In genomic region chr14:32128409-32128808, GRCm38 (mm10) we compare ENCODE assay signal across 40 mouse cellular contexts. TPM values are rescaled to one million over a fixed set of nuclear protein-coding genes. Genes with fewer than 3 reads are reported as not detected.
DNase-seq lines count a peak whose midpoint lies in the region; ATAC-seq and TF ChIP-seq lines count a peak whose summit lies in the region.
"Had no signal": no experiment of that assay in that cellular context is flagged by ENCODE, and none has a peak within 500 bp of the region (broad histone marks: within the 10 kb centered on the region; RNA-seq: fewer than 3 reads in every experiment).

No protein-coding gene starts in this region.

- no peak overlapping the region for H3K4me3 ChIP-seq in cerebellum, adult 2 months (replicated peaks; ENCODE audit: insufficient read depth, low read depth, low read length)
- H3K4me3 ChIP-seq in liver, embryonic 14.5 days (ENCODE audit: insufficient read depth in 1 of 2, low read depth in 2 of 2, low read length in 2 of 2): no peak overlapping the region
- no peak overlapping the region for H3K4me3 ChIP-seq in stomach, postnatal 0 days (ENCODE audit: low read depth, low read length)
- H3K4me3 ChIP-seq: embryonic facial prominence, embryonic 13.5 days; erythroblast, embryonic 14.5 days; heart, embryonic 10.5 days; heart, embryonic 15.5 days; hindbrain, embryonic 12.5 days; layer of hippocampus, adult 2 months; midbrain, embryonic 10.5 days; midbrain, embryonic 15.5 days; neural tube, embryonic 15.5 days had no signal

- H3K4me2 ChIP-seq in liver, embryonic 14.5 days (ENCODE audit: low read depth): no peak overlapping the region
- no peak overlapping the region for H3K4me2 ChIP-seq in stomach, postnatal 0 days (replicated peaks; ENCODE audit: low read depth)
- H3K4me2 ChIP-seq: embryonic facial prominence, embryonic 13.5 days; heart, embryonic 15.5 days; hindbrain, embryonic 12.5 days; midbrain, embryonic 15.5 days; neural tube, embryonic 15.5 days had no signal

- intact Hi-C loops in left cerebral cortex, postnatal 4 days (cut with DNase I): no loop called here

- no peaks in the 10 kb centered on the region for H3K27me3 ChIP-seq in cerebellum, adult 2 months (ENCODE audit: control insufficient read depth, insufficient read depth, low read length)
- H3K27me3 ChIP-seq in liver, embryonic 14.5 days (ENCODE audit: control insufficient read depth, insufficient read depth, low read length): no peaks in the 10 kb centered on the region
- no peaks in the 10 kb centered on the region; the same call in 1 of the 2 replicates for H3K27me3 ChIP-seq in stomach, postnatal 0 days (ENCODE audit: control insufficient read depth, insufficient read depth, low read length)
- H3K27me3 ChIP-seq: embryonic facial prominence, embryonic 13.5 days; heart, embryonic 15.5 days; hindbrain, embryonic 12.5 days; midbrain, embryonic 15.5 days had no signal

- 0 out of 2 replicates have a peak, but pooled peaks have one; percentile 3 for TF ChIP-seq CTCF in cerebellum, adult 2 months (IDR thresholded peaks at IDR 0.05; ENCODE audit: borderline replicate concordance, insufficient read depth, low read depth, low read length)
- peak; percentile 55 for TF ChIP-seq CTCF in liver, embryonic 14.5 days (IDR thresholded peaks at IDR 0.05; ENCODE audit: low read depth)
- TF ChIP-seq CTCF in stomach, postnatal 0 days (IDR thresholded peaks at IDR 0.05; ENCODE audit: low read depth): 0 out of 2 replicates have a peak, but pooled peaks have one; percentile 21

- TF ChIP-seq EP300 in liver, embryonic 14.5 days (IDR thresholded peaks at IDR 0.05; ENCODE audit: low read depth): no peak
- no peak for TF ChIP-seq EP300 in stomach, postnatal 0 days (optimal IDR thresholded peaks at IDR 0.05)

- no peak for TF ChIP-seq POLR2A in cerebellum, adult 2 months (IDR thresholded peaks at IDR 0.05; ENCODE audit: borderline replicate concordance, insufficient read depth, low read length)

- DNase-seq in cerebellum, adult 2 months: no peak
- DNase-seq in cerebellum, adult 9-10 months: no peak
- no peak for DNase-seq in liver, embryonic 14.5 days (ENCODE audit: low read depth in 3 of 3, low spot score in 3 of 3)
- no peak for DNase-seq in liver
- DNase-seq in stomach, postnatal 0 days (ENCODE audit: low spot score): no peak
- DNase-seq in spleen, postnatal 36 days (ENCODE audit: low spot score in 2 of 2): no peak
- DNase-seq in left cerebral cortex, postnatal 4 days: no peak
- DNase-seq: adrenal gland, adult 8-10 months; cerebellum, adult 9-11 months; forebrain, postnatal 0 days; gastrocnemius, postnatal 10 days; kidney, adult 11 months; kidney, postnatal 36 days; lung, adult 2 months; lung, postnatal 10 days; retina, postnatal 1 day; right cerebral cortex, postnatal 25 days; thymus, adult 2 months; thymus, postnatal 36 days had no signal

- H3K9me3 ChIP-seq in liver, embryonic 14.5 days (ENCODE audit: control insufficient read depth, low read length): no peaks in the 10 kb centered on the region
- H3K9me3 ChIP-seq in stomach, postnatal 0 days (ENCODE audit: control insufficient read depth, low read length): no peaks in the 10 kb centered on the region
- H3K9me3 ChIP-seq: embryonic facial prominence, embryonic 13.5 days; heart, embryonic 10.5 days; heart, embryonic 15.5 days; hindbrain, embryonic 12.5 days; midbrain, embryonic 10.5 days; midbrain, embryonic 15.5 days; neural tube, embryonic 15.5 days had no signal

- H3K9ac ChIP-seq in liver, embryonic 14.5 days (replicated peaks): no peak overlapping the region
- no peak overlapping the region for H3K9ac ChIP-seq in stomach, postnatal 0 days (ENCODE audit: low read length)
- H3K9ac ChIP-seq: embryonic facial prominence, embryonic 13.5 days; forebrain, postnatal 0 days; heart, embryonic 15.5 days; hindbrain, embryonic 12.5 days; midbrain, embryonic 15.5 days; neural tube, embryonic 15.5 days had no signal

- WGBS in cerebellum, adult 2 months: 83% methylated on average over 5 of the region's 5 CpGs
- WGBS in liver, embryonic 14.5 days (ENCODE audit: insufficient replicate concordance): 35% methylated on average over 5 of the region's 5 CpGs
- WGBS in stomach, postnatal 0 days: 76% methylated on average over 5 of the region's 5 CpGs

- H3K4me1 ChIP-seq in cerebellum, adult 2 months (ENCODE audit: control insufficient read depth, insufficient read depth, low read length): no peaks in the 10 kb centered on the region
- H3K4me1 ChIP-seq in liver, embryonic 14.5 days (replicated peaks; ENCODE audit: control insufficient read depth in 2 of 2, insufficient read depth in 2 of 2, low read length in 1 of 2): peaks cover 14 to 16% of the 10 kb centered on the region in 2 experiments
- H3K4me1 ChIP-seq in stomach, postnatal 0 days (replicated peaks; ENCODE audit: control insufficient read depth, insufficient read depth): no peaks in the 10 kb centered on the region
- H3K4me1 ChIP-seq: embryonic facial prominence, embryonic 13.5 days; heart, embryonic 15.5 days; hindbrain, embryonic 12.5 days; midbrain, embryonic 10.5 days; midbrain, embryonic 15.5 days; neural tube, embryonic 15.5 days had no signal

- no peak; the same call in 1 of the 2 replicates for ATAC-seq in liver, embryonic 14.5 days (ENCODE audit: insufficient read depth)
- ATAC-seq in erythroblast, adult 5-6 weeks (replicated peaks; ENCODE audit: low FRiP score, poor library complexity, severe bottlenecking): 0 out of 2 replicates have a peak, but pooled peaks have one; percentile 53
- no peak for ATAC-seq in stomach, postnatal 0 days (ENCODE audit: low FRiP score, low TSS enrichment)
- ATAC-seq: forebrain, postnatal 0 days; midbrain, embryonic 15.5 days had no signal

- H3K27ac ChIP-seq in cerebellum, adult 2 months (ENCODE audit: insufficient read depth, low read length): no peak overlapping the region
- H3K27ac ChIP-seq in liver, embryonic 14.5 days: no peak overlapping the region
- H3K27ac ChIP-seq in stomach, postnatal 0 days (replicated peaks): no peak overlapping the region
- H3K27ac ChIP-seq: embryonic facial prominence, embryonic 13.5 days; heart, embryonic 10.5 days; heart, embryonic 15.5 days; hindbrain, embryonic 12.5 days; layer of hippocampus, adult 2 months; macrophage; midbrain, embryonic 10.5 days; midbrain, embryonic 15.5 days; neural tube, embryonic 15.5 days had no signal

- no peaks in the 10 kb centered on the region for H3K36me3 ChIP-seq in liver, embryonic 14.5 days (replicated peaks; ENCODE audit: control insufficient read depth, insufficient read depth, low read depth)
- H3K36me3 ChIP-seq in stomach, postnatal 0 days (ENCODE audit: control insufficient read depth, insufficient read depth, low read length): no peaks in the 10 kb centered on the region
- H3K36me3 ChIP-seq: embryonic facial prominence, embryonic 13.5 days; heart, embryonic 10.5 days; heart, embryonic 15.5 days; hindbrain, embryonic 12.5 days; midbrain, embryonic 10.5 days; midbrain, embryonic 15.5 days; neural tube, embryonic 15.5 days had no signal

RNA-seq across cellular contexts. Expression of gene Msmb, which starts 13.4 kb away (rescaled TPM):
- polyA plus RNA-seq in cerebellum, adult 2 months (2012; rRNA removed): not detected in 2 replicates
- 0.13 and 0.19 TPM in 2 replicates for polyA plus RNA-seq in liver, embryonic 14.5 days (2012; rRNA removed)
- 0.33 and 0.38 TPM in 2 replicates for polyA plus RNA-seq in liver, embryonic 14.5 days (2014; fragmentation: Nextera tagmentation; extraction: Ambion mirVana)
- not detected in 2 replicates for total RNA-seq in erythroblast, adult 5-6 weeks (2015; ENCODE audit: low replicate concordance)
- 5.2 TPM in 1 of 2 replicates, not detected in the other for total RNA-seq in erythroblast, adult 5-6 weeks (2017; ENCODE audit: low replicate concordance)
- polyA plus RNA-seq in stomach, postnatal 0 days (2015; fragmentation: Nextera tagmentation; extraction: Ambion mirVana): not detected in 2 replicates
- total RNA-seq in left cerebral cortex, postnatal 4 days (2021): not detected
- total RNA-seq: adrenal gland, adult 8-10 months; adrenal gland, postnatal 4 days; ES-E14; forebrain, postnatal 0 days; gastrocnemius, postnatal 10 days; granulocyte monocyte progenitor cell, adult 5-6 weeks; heart, postnatal 25 days; layer of hippocampus, adult 2 months; layer of hippocampus, postnatal 25 days; left cerebral cortex, adult 8-10 months; left cerebral cortex, postnatal 36 days had no signal
- polyA plus RNA-seq: embryonic facial prominence, embryonic 13.5 days; erythroblast, embryonic 14.5 days; forebrain, embryonic 11.5 days; forebrain, postnatal 0 days; heart, embryonic 10.5 days; heart, embryonic 15.5 days; hindbrain, embryonic 12.5 days; kidney, embryonic 16.5 days; limb, embryonic 14.5 days; lung, adult 2 months; macrophage; midbrain, embryonic 10.5 days; midbrain, embryonic 15.5 days; neural tube, embryonic 15.5 days; thymus, adult 2 months had no signal

RNA-seq across cellular contexts. Expression of gene Ncoa4, which starts 31.3 kb away (rescaled TPM):
- polyA plus RNA-seq in cerebellum, adult 2 months (2012; rRNA removed): 69.7 and 78.5 TPM in 2 replicates
- polyA plus RNA-seq in liver, embryonic 14.5 days (2012; rRNA removed): 80.7 and 117 TPM in 2 replicates
- polyA plus RNA-seq in liver, embryonic 14.5 days (2014; fragmentation: Nextera tagmentation; extraction: Ambion mirVana): 353 and 363 TPM in 2 replicates
- total RNA-seq in erythroblast, adult 5-6 weeks (2015; ENCODE audit: low replicate concordance): 661 and 684 TPM in 2 replicates
- 773 and 931 TPM in 2 replicates for total RNA-seq in erythroblast, adult 5-6 weeks (2017; ENCODE audit: low replicate concordance)
- polyA plus RNA-seq in stomach, postnatal 0 days (2015; fragmentation: Nextera tagmentation; extraction: Ambion mirVana): 97.2 and 100 TPM in 2 replicates
- total RNA-seq in left cerebral cortex, postnatal 4 days (2021): 10 to 100 TPM; 99.3 to 99.7 TPM

RNA-seq across cellular contexts. Expression of gene Dph3, which starts 42.9 kb away (rescaled TPM):
- 54.6 and 58.3 TPM in 2 replicates for polyA plus RNA-seq in cerebellum, adult 2 months (2012; rRNA removed)
- 10.8 and 29.5 TPM in 2 replicates for polyA plus RNA-seq in liver, embryonic 14.5 days (2012; rRNA removed)
- polyA plus RNA-seq in liver, embryonic 14.5 days (2014; fragmentation: Nextera tagmentation; extraction: Ambion mirVana): 87.1 and 87.7 TPM in 2 replicates
- total RNA-seq in erythroblast, adult 5-6 weeks (2015; ENCODE audit: low replicate concordance): 0.77 and 15.9 TPM in 2 replicates
- 10.4 and 30.1 TPM in 2 replicates for total RNA-seq in erythroblast, adult 5-6 weeks (2017; ENCODE audit: low replicate concordance)
- polyA plus RNA-seq in stomach, postnatal 0 days (2015; fragmentation: Nextera tagmentation; extraction: Ambion mirVana): 91.4 and 93.3 TPM in 2 replicates
- total RNA-seq in left cerebral cortex, postnatal 4 days (2021): 10 to 100 TPM; 41.4 to 45.5 TPM

RNA-seq across cellular contexts. Expression of gene Oxnad1, which starts 43.2 kb away (rescaled TPM):
- 25.3 and 31.5 TPM in 2 replicates for polyA plus RNA-seq in cerebellum, adult 2 months (2012; rRNA removed)
- polyA plus RNA-seq in liver, embryonic 14.5 days (2012; rRNA removed): 13.2 and 14.2 TPM in 2 replicates
- 11.2 and 12.9 TPM in 2 replicates for polyA plus RNA-seq in liver, embryonic 14.5 days (2014; fragmentation: Nextera tagmentation; extraction: Ambion mirVana)
- 0.58 and 3.1 TPM in 2 replicates for total RNA-seq in erythroblast, adult 5-6 weeks (2015; ENCODE audit: low replicate concordance)
- 6.8 and 9.5 TPM in 2 replicates for total RNA-seq in erythroblast, adult 5-6 weeks (2017; ENCODE audit: low replicate concordance)
- 17.7 and 19.3 TPM in 2 replicates for polyA plus RNA-seq in stomach, postnatal 0 days (2015; fragmentation: Nextera tagmentation; extraction: Ambion mirVana)
- 10 to 100 TPM; 17.8 to 19.9 TPM for total RNA-seq in left cerebral cortex, postnatal 4 days (2021)

Comparison
In these comparisons a context has a peak if more than half of its experiments do, and no peak if none do; other contexts are left out.
1. CTCF ChIP-seq: peak in every context shown above with its lines; median percentile 55 in liver, embryonic 14.5 days; 21 in stomach, postnatal 0 days; 3 in cerebellum, adult 2 months.